Mouse (Mus musculus): ENCODE results near the gene Cox18. TPM values are rescaled to one million over a fixed set of nuclear protein-coding genes. Genes with fewer than 3 reads are reported as not detected.

Cox18 gene
- 26.3 TPM for polyA plus RNA-seq (2014; fragmentation: Illumina TruSeq; extraction: RNeasy Lipid Tissue Mini Kit (QIAGEN cat#74804))

GRCm38 (mm10) chr5:90223534-90224381 is at the start of gene Cox18:
Cox18 (minus strand) TSS chr5:90224001.

Other genes with a start within 250 kb of the Cox18 start
- gene Ankrd17, start 142.6 kb upstream of the Cox18 start, polyA plus RNA-seq (2014; fragmentation: Illumina TruSeq; extraction: RNeasy Lipid Tissue Mini Kit (QIAGEN cat#74804)): 268 TPM
- gene Gm9958, start 143.2 kb upstream of the Cox18 start, polyA plus RNA-seq (2014; fragmentation: Illumina TruSeq; extraction: RNeasy Lipid Tissue Mini Kit (QIAGEN cat#74804)): 5.2 TPM
- gene Alb, start 236.9 kb upstream of the Cox18 start, polyA plus RNA-seq (2014; fragmentation: Illumina TruSeq; extraction: RNeasy Lipid Tissue Mini Kit (QIAGEN cat#74804)): 0.80 TPM

Data from ovary, adult 10 weeks (tissue).